Mouse (Mus musculus): ENCODE measurements around the gene Abl2.

- TF ChIP-seq CTCF (IDR thresholded peaks at IDR 0.05; ENCODE audit: borderline replicate concordance, insufficient read depth, low read depth, low read length): no peak
- no peak for TF ChIP-seq POLR2A (IDR thresholded peaks at IDR 0.05; ENCODE audit: borderline replicate concordance, insufficient read depth, low read length)
Measured at GRCm38 (mm10) chr1:156644061-156644460, 85.5 kb downstream of the Abl2 start.
